Mouse (Mus musculus): ENCODE results near the gene Plin5.
A peak's percentile ranks its signal among the peaks of the same experiment; 100 is the strongest.

The Plin5 gene

GRCm38 (mm10) chr17:56117251-56117710 lies at the start of gene Plin5:
Gene Plin5 (minus strand): TSS chr17:56117596.
- peak; percentile 53 for DNase-seq (ENCODE audit: extremely low spot score)

GRCm38 (mm10) chr17:56165671-56166070 lies 48.3 kb upstream of the Plin5 start:
- DNase-seq (ENCODE audit: extremely low spot score): no peak

- DNase-seq (ENCODE audit: extremely low spot score): no peak
Observed at GRCm38 (mm10) chr17:56164510-56164909, 47.1 kb upstream of the Plin5 start.

GRCm38 (mm10) chr17:56163523-56164102 lies 46.2 kb upstream of the Plin5 start:
- no peak for DNase-seq (ENCODE audit: extremely low spot score)

- DNase-seq (ENCODE audit: extremely low spot score): peak; percentile 93
Observed at GRCm38 (mm10) chr17:56162231-56162774, 44.9 kb upstream of the Plin5 start, which contains the start of gene Tnfaip8l1. Gene Tnfaip8l1 (plus strand): TSS chr17:56162477.

- DNase-seq (ENCODE audit: extremely low spot score): peak; percentile 76
Observed at GRCm38 (mm10) chr17:56159729-56160128, 42.3 kb upstream of the Plin5 start.

GRCm38 (mm10) chr17:56153643-56154042 lies 36.2 kb upstream of the Plin5 start:
- DNase-seq (ENCODE audit: extremely low spot score): no peak

- DNase-seq (ENCODE audit: extremely low spot score): no peak
Observed at GRCm38 (mm10) chr17:56149897-56150296, 32.5 kb upstream of the Plin5 start.

- no peak for DNase-seq (ENCODE audit: extremely low spot score)
Observed at GRCm38 (mm10) chr17:56148790-56149618, 31.6 kb upstream of the Plin5 start.

- no peak for DNase-seq (ENCODE audit: extremely low spot score)
Observed at GRCm38 (mm10) chr17:56148280-56148679, 30.9 kb upstream of the Plin5 start.

GRCm38 (mm10) chr17:56147420-56147819 lies 30.0 kb upstream of the Plin5 start:
- DNase-seq (ENCODE audit: extremely low spot score): no peak

- DNase-seq (ENCODE audit: extremely low spot score): no peak
Observed at GRCm38 (mm10) chr17:56146131-56146530, 28.7 kb upstream of the Plin5 start.

- DNase-seq (ENCODE audit: extremely low spot score): no peak
Observed at GRCm38 (mm10) chr17:56144546-56144945, 27.1 kb upstream of the Plin5 start.

GRCm38 (mm10) chr17:56141702-56142605 lies 24.6 kb upstream of the Plin5 start:
- peak; percentile 65 for DNase-seq (ENCODE audit: extremely low spot score)

GRCm38 (mm10) chr17:56139858-56140595 lies 22.6 kb upstream of the Plin5 start, which contains the start of gene Sema6b:
Gene Sema6b (minus strand): TSS chr17:56140343.
- DNase-seq (ENCODE audit: extremely low spot score): peak; percentile 76

GRCm38 (mm10) chr17:56139355-56139754 lies 22.0 kb upstream of the Plin5 start:
- no peak for DNase-seq (ENCODE audit: extremely low spot score)

- no peak for DNase-seq (ENCODE audit: extremely low spot score)
Observed at GRCm38 (mm10) chr17:56137839-56138613, 20.6 kb upstream of the Plin5 start.

- no peak for DNase-seq (ENCODE audit: extremely low spot score)
Observed at GRCm38 (mm10) chr17:56136558-56136957, 19.2 kb upstream of the Plin5 start.

- peak; percentile 63 for DNase-seq (ENCODE audit: extremely low spot score)
Observed at GRCm38 (mm10) chr17:56134463-56134971, 17.1 kb upstream of the Plin5 start.

Data from embryo, embryonic 9.5 days (tissue).